Mouse (Mus musculus) adipocyte (in vitro differentiated cells): Measurements from ENCODE around the gene Psma7.
A peak's percentile ranks its signal among the peaks of the same experiment; 100 is the strongest.

Experiments
- DNase-seq: peaks from one replicate; pipeline ENCODE4 v3.0.0-alpha.2; 2016; ENCODE audit warnings: low spot score

The Psma7 gene

GRCm38 (mm10) chr2:180001635-180002034 lies 40.6 kb downstream of the Psma7 start:
- no peak for DNase-seq

GRCm38 (mm10) chr2:179998431-179998830 lies 43.8 kb downstream of the Psma7 start:
- no peak for DNase-seq

- DNase-seq, result no peak
Observed at GRCm38 (mm10) chr2:179993071-179993470, 49.2 kb downstream of the Psma7 start.

- no peak for DNase-seq
Observed at GRCm38 (mm10) chr2:179989098-179989497, 53.1 kb downstream of the Psma7 start.

- peak; percentile 34 for DNase-seq
Observed at GRCm38 (mm10) chr2:179986437-179987022, 55.7 kb downstream of the Psma7 start.
